Mouse (Mus musculus): ENCODE results near the gene AC140267.1.

- no peak for TF ChIP-seq CTCF (IDR thresholded peaks at IDR 0.05; ENCODE audit: control insufficient read depth, insufficient read depth, insufficient replicate concordance, low read depth, low read length)
- TF ChIP-seq POLR2A (IDR thresholded peaks at IDR 0.05; ENCODE audit: control insufficient read depth, low read depth, low read length) = no peak
Measured at GRCm38 (mm10) chr15:80217476-80217875, 18.2 kb upstream of the AC140267.1 start.

Measured in testis, adult 2 months (tissue).